Mouse (Mus musculus) B cell, adult 62 days (primary cell): ENCODE results near the gene Lrrd1. TPM values are rescaled to one million over a fixed set of nuclear protein-coding genes. Genes with fewer than 3 reads are reported as not detected.

ENCODE experiments used
- total RNA-seq: library from RNA; stranded (reverse); gene quantifications from 4 replicates; pipeline ENCODE4 v1.2.4, GENCODE M21; 2023

The Lrrd1 gene
- total RNA-seq = 0.18 to 0.31 TPM (median 0.20 TPM) in 3 of 4 replicates, not detected in the other

DNA sequence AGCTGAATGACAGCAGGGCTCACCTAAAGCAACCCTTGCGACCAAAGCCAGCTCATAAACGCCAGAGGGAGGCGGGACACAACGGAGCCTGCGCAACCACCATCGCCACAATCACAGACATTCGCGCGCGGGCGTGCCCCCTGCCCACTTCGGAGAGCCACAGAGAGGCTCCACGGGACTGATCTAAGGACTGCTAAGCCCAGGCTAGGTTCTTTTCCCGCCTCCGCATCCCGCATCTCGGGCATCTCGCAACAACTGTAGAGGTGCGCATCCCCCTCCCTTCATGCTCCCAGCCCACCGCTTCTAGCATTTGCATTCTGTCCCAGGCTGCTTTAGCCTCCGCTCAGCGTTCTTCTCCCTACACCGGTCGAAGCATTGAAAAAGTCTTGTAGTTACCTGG, at the start of gene Lrrd1:
Gene Lrrd1, plus strand, starts transcription at position 148 of the 400 bp plus-strand sequence.

GRCm38 (mm10) chr5:3802433-3803291, 42.3 kb upstream of the Lrrd1 start, which contains the start of the genes Ankib1 and Krit1:
Gene Ankib1 (minus strand): TSS chr5:3802925.
Gene Krit1 (plus strand): TSS chr5:3803184.

DNA sequence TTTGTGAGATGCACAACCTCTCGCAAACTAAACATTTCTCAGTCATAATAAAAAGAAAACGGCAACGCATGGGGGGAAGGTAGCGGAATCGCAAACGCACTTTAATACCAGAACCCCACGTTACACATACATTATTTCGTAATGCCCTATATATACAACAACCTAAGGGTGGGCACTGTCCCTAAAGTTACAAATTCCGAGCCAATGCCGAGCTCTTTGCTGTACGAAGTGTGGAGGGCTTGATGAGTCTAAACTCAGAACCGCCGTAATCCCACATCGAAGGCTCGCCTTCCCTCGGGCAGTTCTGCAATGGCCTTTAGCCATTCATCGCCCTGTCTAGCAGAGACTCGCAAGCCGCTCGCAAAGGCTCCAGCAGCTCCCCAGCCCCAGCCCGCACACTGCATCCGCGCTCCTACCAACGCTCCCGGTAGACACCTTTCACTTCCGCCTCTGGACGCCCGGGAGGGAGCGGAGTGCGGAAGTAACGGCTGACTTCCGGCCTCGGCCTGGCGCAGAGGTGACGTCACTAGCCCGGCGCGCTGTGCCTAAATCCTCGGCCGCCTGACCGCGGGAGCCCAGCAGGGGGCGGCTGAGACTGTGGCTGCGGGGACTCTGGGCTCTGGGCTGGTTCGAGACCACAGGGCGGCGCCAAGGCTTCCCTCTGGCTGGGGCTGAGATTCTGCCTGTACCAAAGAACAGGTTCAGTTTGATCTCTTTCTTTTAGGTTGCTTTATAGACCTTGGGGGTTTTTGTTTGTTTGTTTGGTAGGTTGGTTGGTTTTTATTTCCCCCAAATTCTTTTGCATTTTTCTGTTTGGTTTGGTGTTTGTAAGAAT, 48.7 kb downstream of the Lrrd1 start, which contains the start of gene Mterf1a:
Gene Mterf1a, minus strand, starts transcription at position 475 of the 835 bp plus-strand sequence.

Other genes starting within 250 kb of the Lrrd1 start
- 18.0 to 27.7 TPM (median 26.6 TPM) in 4 replicates for gene Pex1, start 249.1 kb upstream of the Lrrd1 start, total RNA-seq
- 64.6 to 84.4 TPM (median 74.8 TPM) in 4 replicates for gene Rbm48, start 248.6 kb upstream of the Lrrd1 start, total RNA-seq
- not detected in 4 replicates for gene Tmbim7, start 194.0 kb upstream of the Lrrd1 start, total RNA-seq
- gene Gatad1, start 188.0 kb upstream of the Lrrd1 start, total RNA-seq = 31.6 to 51.4 TPM (median 47.3 TPM) in 4 replicates
- 54.0 to 66.5 TPM (median 56.9 TPM) in 4 replicates for gene Ankib1, start 42.2 kb upstream of the Lrrd1 start, total RNA-seq
- 68.7 to 90.1 TPM (median 79.8 TPM) in 4 replicates for gene Krit1, start 42.0 kb upstream of the Lrrd1 start, total RNA-seq
- gene Mterf1a, start 48.8 kb downstream of the Lrrd1 start, total RNA-seq = 10.1 to 14.3 TPM (median 12.8 TPM) in 4 replicates
- 95.6 to 109 TPM (median 107 TPM) in 4 replicates for gene Akap9, start 82.9 kb downstream of the Lrrd1 start, total RNA-seq